Mouse (Mus musculus) stomach, embryonic 14.5 days (tissue): Measurements from ENCODE around the gene Cdkl2. TPM values are rescaled to one million over a fixed set of nuclear protein-coding genes. Genes with fewer than 3 reads are reported as not detected.

ENCODE experiments used
- ATAC-seq: fragments of 200-750 bp; cut with Nextera tagmentation; 2 replicates; pipeline ENCODE4 v1.8.0; 2017; ENCODE audit warnings: low read depth, moderate TSS enrichment; ENCODE audit not compliant: insufficient number of reproducible peaks, insufficient read depth, low FRiP score
- H3K27ac ChIP-seq: fragments of 300-500 bp; sonication (generic); 2 replicates; pipeline ENCODE4 v1.5.1; 2014; ENCODE audit warnings: mild to moderate bottlenecking, low read length, moderate library complexity, mixed read lengths
- H3K27me3 ChIP-seq: fragments of 300-500 bp; sonication (generic); 2 replicates; pipeline ENCODE4 v1.6.1; 2014; ENCODE audit warnings: low read length, control low read depth, mixed read lengths; ENCODE audit not compliant: control insufficient read depth, insufficient read depth
- H3K36me3 ChIP-seq: fragments of 300-500 bp; sonication (generic); 2 replicates; pipeline ENCODE4 v1.6.1; 2014; ENCODE audit warnings: mild to moderate bottlenecking, control low read depth, low read length, moderate library complexity, mixed read lengths; ENCODE audit not compliant: control insufficient read depth, insufficient read depth
- H3K4me1 ChIP-seq: fragments of 300-500 bp; sonication (generic); 2 replicates; pipeline ENCODE4 v1.6.1; 2014; ENCODE audit warnings: low read length, control low read depth, mixed read lengths; ENCODE audit not compliant: control insufficient read depth, insufficient read depth
- H3K4me2 ChIP-seq: fragments of 300-500 bp; sonication (generic); replicated peaks from 2 replicates; pipeline ENCODE4 v1.6.1; 2014; ENCODE audit warnings: low read depth, low read length, control low read depth
- H3K4me3 ChIP-seq: fragments of 300-500 bp; sonication (generic); 2 replicates; pipeline ENCODE4 v1.5.1; 2014; ENCODE audit warnings: low read depth, low read length, control low read depth
- H3K9ac ChIP-seq: fragments of 300-500 bp; sonication (generic); replicated peaks from 2 replicates; pipeline ENCODE4 v1.6.1; 2014; ENCODE audit warnings: low read depth, mild to moderate bottlenecking, control low read depth, low read length, moderate library complexity, mixed read lengths
- H3K9me3 ChIP-seq: fragments of 300-500 bp; sonication (generic); 2 replicates; pipeline ENCODE4 v1.6.1; 2016; ENCODE audit warnings: low read depth, low read length, control low read depth; ENCODE audit not compliant: control insufficient read depth
- WGBS: fragments of 180-500 bp; shearing (Covaris S2); extraction: QIAGEN DNeasy Blood & Tissue Kit; methylation state at CpG from one replicate; pipeline ENCODE4 v1.1.7; 2014; 5-methylcytosine and 5-hydroxymethylcytosine counted together
- polyA plus RNA-seq: library from polyadenylated mRNA; unstranded; fragments of >200 nt; fragmentation: Nextera tagmentation; extraction: Ambion mirVana; gene quantifications from 2 replicates; pipeline ENCODE4 v1.2.1, GENCODE M21; 2014

Cdkl2 gene
- polyA plus RNA-seq, 1 experiment from 2014 or later: 4.3 TPM

- no peaks in the 10 kb centered on the region for H3K9me3 ChIP-seq
- 72% methylated on average over 2 of the region's 2 CpGs for WGBS
Measured at GRCm38 (mm10) chr5:91987799-91988198, 55.9 kb downstream of the Cdkl2 start.

GRCm38 (mm10) chr5:91987236-91987635 is 56.4 kb downstream of the Cdkl2 start, which contains the start of gene Odaph:
Gene Odaph, plus strand, starts transcription at chr5:91987475.
- Histone ChIP-seq H3K9ac (no peak within 1 kb of the TSS), H3K4me2 (no peak within 1 kb of the TSS), H3K27me3 (no peaks in the 10 kb centered on the region), H3K4me1 (no peaks in the 10 kb centered on the region), H3K27ac (no peak within 1 kb of the TSS), H3K4me3 (no peak within 1 kb of the TSS), H3K9me3 (no peaks in the 10 kb centered on the region), H3K36me3 (no peaks in the 10 kb centered on the region)
- no peak for ATAC-seq
- 72% methylated on average over 4 of the region's 4 CpGs for WGBS

More at GRCm38 (mm10) chr5:91987799-91988198, 55.9 kb downstream of the Cdkl2 start:
- Histone ChIP-seq H3K27me3 (no peaks in the 10 kb centered on the region), H3K27ac (no peak overlapping the region), H3K4me2 (no peak overlapping the region), H3K4me1 (no peaks in the 10 kb centered on the region), H3K4me3 (no peak overlapping the region), H3K36me3 (no peaks in the 10 kb centered on the region), H3K9ac (no peak overlapping the region)
- ATAC-seq: no peak

DNA sequence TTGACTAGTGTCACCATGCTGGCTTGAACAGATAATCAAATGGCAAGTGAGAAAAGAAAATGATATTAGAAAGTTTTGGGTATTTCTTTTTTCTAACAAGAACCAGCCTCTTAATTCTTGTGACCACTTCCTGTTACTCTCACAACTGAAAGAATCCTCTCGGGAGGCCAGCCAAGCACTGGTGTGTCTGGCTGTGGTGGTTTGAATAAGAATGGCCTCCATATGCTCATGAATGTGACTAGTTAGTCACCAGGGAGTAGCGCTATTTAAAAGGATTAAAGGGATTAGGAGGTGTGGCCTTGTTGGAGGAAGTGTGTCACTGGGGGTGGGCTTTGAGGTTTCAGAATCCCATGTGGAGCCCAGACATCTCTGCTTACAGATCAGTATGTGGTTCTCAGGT is 58.0 kb downstream of the Cdkl2 start:
- no peak overlapping the region for H3K27ac ChIP-seq
- no peak overlapping the region for H3K4me2 ChIP-seq
- H3K9ac ChIP-seq: no peak overlapping the region
- ATAC-seq: no peak
- no peak overlapping the region for H3K4me3 ChIP-seq
- H3K4me1 ChIP-seq: no peaks in the 10 kb centered on the region
- no peaks in the 10 kb centered on the region for H3K27me3 ChIP-seq
- no peaks in the 10 kb centered on the region for H3K9me3 ChIP-seq
- no peaks in the 10 kb centered on the region for H3K36me3 ChIP-seq
- 65% methylated on average over 2 of the region's 2 CpGs for WGBS

- Histone ChIP-seq H3K9me3 (no peaks in the 10 kb centered on the region), H3K4me2 (no peak overlapping the region), H3K27ac (no peak overlapping the region), H3K27me3 (no peaks in the 10 kb centered on the region), H3K4me3 (no peak overlapping the region), H3K36me3 (no peaks in the 10 kb centered on the region), H3K9ac (no peak overlapping the region), H3K4me1 (no peaks in the 10 kb centered on the region)
- no peak for ATAC-seq
- WGBS: 64% methylated on average over 2 of the region's 2 CpGs
Measured at GRCm38 (mm10) chr5:91983490-91983889, 60.2 kb downstream of the Cdkl2 start.

DNA sequence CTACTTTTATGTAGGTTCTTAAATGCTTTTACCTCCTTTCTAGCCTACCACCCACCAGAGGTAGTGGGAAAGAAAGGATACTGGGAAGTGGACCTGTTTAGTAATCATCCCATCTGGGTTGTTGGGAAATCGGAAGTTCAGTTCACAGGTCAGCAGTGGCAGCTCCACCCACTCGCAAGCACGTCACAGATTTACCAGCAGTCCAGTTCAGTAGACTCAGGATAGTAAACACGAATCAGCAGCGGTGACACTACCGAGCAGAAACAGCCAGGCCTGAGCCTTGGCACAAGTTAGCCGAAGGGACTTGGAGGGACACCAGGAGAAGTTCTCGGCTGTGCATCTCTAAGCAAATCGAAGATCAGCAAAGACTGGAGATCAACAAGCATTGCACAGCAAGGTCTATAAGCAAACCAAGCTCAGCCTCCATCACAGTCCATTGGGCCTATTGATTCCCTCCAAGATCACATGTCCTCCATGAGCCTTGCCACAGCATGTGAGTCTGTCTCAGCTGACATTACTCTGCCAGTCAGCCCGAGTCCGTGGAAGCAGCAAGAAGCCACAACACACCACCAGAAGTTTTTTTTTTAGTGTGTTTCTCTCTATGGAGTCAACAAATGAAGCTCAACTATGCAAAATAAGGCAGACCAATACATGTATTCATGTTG is 62.4 kb downstream of the Cdkl2 start:
- Histone ChIP-seq H3K9ac (no peak overlapping the region), H3K4me3 (no peak overlapping the region), H3K27me3 (no peaks in the 10 kb centered on the region), H3K4me2 (no peak overlapping the region), H3K27ac (no peak overlapping the region), H3K9me3 (no peaks in the 10 kb centered on the region), H3K36me3 (no peaks in the 10 kb centered on the region), H3K4me1 (no peaks in the 10 kb centered on the region)
- 87% methylated on average over 11 of the region's 11 CpGs for WGBS
- ATAC-seq: no peak

DNA sequence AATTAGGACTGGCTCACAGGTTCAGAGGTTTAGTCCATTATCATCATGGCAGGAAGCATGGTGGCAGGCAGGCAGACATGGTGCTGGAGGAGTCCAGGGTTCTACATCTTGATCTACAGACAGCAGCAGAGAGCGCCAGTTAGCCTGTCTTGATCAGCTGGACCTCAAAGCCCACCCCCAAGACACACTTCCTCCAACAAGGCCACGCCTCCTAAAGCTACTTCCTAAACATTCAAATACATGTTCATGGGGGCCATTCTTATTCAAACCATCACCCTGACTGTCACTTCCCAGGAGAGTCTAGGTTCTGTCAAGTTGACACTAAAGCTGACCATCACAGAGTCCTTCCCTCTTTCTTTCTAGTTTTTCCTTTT is 66.3 kb downstream of the Cdkl2 start:
- no peak for ATAC-seq
- Histone ChIP-seq H3K4me3 (no peak overlapping the region), H3K9me3 (no peaks in the 10 kb centered on the region), H3K27me3 (no peaks in the 10 kb centered on the region), H3K4me1 (no peaks in the 10 kb centered on the region), H3K27ac (no peak overlapping the region), H3K36me3 (no peaks in the 10 kb centered on the region), H3K9ac (no peak overlapping the region), H3K4me2 (no peak overlapping the region)
- WGBS: 80% methylated on average over 2 of the region's 2 CpGs

DNA sequence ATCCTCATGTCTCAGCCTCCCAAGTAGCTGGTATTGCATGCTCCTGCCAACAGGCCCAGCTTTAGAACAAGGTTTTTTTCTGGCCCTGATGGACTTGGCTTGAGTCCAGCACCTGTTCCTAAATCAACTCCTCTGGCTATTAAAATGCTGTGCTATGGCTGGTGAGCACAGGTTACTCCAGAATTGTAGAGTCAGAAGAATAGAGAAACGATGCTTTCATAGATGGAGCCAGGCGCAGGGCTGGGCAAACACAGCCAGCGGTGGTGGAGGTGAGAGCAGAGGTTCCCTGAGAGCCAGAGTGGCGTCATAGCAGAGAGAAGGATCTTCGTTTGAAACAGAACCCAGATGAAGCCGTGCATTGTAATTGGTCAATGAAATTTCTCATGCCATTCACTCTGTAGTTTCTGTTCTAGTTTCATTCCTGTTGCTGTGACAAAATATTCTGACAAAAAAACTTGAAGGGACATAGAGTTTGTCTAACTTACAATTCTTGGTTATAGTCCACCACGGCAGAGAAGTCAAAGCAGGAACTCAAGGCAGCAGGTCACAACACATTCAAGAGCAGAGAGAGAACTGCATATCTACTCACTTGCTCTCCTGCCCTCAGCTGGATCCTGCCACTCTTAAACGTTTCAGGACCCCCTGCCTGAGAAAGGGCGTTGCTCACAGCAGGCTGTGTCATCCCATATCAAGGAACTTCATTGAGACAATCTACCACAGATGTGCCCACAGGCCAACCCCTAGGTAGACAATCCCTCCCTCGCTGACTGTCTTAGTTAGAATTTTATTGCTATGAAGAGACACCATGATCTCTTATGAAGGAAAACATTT is 66.9 kb downstream of the Cdkl2 start:
- no peak overlapping the region for H3K9ac ChIP-seq
- H3K9me3 ChIP-seq: no peaks in the 10 kb centered on the region
- 77% methylated on average over 10 of the region's 10 CpGs for WGBS
- H3K36me3 ChIP-seq: no peaks in the 10 kb centered on the region
- ATAC-seq: no peak
- H3K4me2 ChIP-seq: no peak overlapping the region
- H3K4me1 ChIP-seq: no peaks in the 10 kb centered on the region
- H3K27me3 ChIP-seq: no peaks in the 10 kb centered on the region
- H3K4me3 ChIP-seq: no peak overlapping the region
- no peak overlapping the region for H3K27ac ChIP-seq

- 88% methylated on average over 9 of the region's 9 CpGs for WGBS
Measured at GRCm38 (mm10) chr5:91975758-91976157, 67.9 kb downstream of the Cdkl2 start.

More at GRCm38 (mm10) chr5:91975758-91976157, 67.9 kb downstream of the Cdkl2 start:
- H3K27me3 ChIP-seq: no peaks in the 10 kb centered on the region
- no peak overlapping the region for H3K9ac ChIP-seq
- no peak overlapping the region for H3K27ac ChIP-seq
- no peak overlapping the region for H3K4me3 ChIP-seq
- no peak overlapping the region for H3K4me2 ChIP-seq
- ATAC-seq: no peak
- no peaks in the 10 kb centered on the region for H3K4me1 ChIP-seq
- H3K36me3 ChIP-seq: no peaks in the 10 kb centered on the region
- no peaks in the 10 kb centered on the region for H3K9me3 ChIP-seq
